Mouse (Mus musculus): ENCODE measurements at regions not wholly inside any gene's neighbourhood (a gene's known extent, or its start where the extent isn't known, plus 50 kb on each side); places are given as distances from the start of the nearest gene placed in this dataset.

DNA sequence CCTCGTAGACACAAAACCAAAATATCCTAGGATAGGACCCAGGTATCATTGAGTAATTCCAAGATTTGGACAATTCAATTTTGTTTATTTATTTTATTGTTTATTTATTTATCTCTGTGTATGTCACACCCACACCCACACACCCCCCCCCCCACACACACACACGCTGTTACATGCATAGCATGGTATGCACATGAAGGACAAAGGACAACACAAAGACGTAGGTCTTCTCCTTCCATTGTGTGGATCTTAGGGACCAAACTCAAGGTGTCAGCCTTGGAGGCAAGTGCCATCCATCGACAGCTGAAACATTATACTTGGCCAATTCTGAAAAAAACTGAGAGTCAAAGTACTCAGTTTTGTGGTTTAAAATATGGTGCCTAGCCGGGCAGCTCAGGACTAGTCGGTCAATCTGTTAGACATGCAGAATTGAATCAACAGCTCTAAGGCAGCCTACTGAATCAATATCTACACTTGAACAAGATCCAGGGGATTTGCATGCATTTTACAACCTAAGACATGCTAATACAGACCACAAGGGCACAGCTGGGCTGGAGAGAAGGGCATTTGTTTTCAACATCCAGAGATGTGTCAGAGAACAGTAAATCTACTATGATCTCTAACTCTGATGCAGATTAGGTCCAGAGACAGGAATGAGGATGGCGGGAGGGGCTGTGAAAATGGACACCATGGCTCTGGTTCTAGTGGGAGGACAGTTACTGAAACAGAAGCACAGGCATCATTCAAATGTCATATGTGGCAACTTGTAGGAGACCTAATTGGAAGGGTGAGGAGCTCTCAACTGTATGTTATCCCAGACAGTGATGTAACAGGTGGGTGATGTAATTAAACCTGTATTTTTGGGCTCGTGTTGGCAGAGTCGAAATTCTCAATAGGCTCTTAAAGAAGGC lies 143.9 kb upstream of the Adgrl2 start:
- 75% methylated on average over 9 of the region's 9 CpGs for WGBS
- no peaks in the 10 kb centered on the region for H3K9me3 ChIP-seq (replicated peaks)
- H3K4me1 ChIP-seq, result no peaks in the 10 kb centered on the region
- no peak overlapping the region for H3K27ac ChIP-seq (replicated peaks)
- H3K4me2 ChIP-seq, result no peak overlapping the region
- no peak overlapping the region for H3K4me3 ChIP-seq (replicated peaks)
- no peaks in the 10 kb centered on the region for H3K36me3 ChIP-seq
- no peak overlapping the region for H3K9ac ChIP-seq (replicated peaks)
- ATAC-seq (ENCODE audit: low FRiP score), result no peak
- no peaks in the 10 kb centered on the region for H3K27me3 ChIP-seq (replicated peaks)

DNA sequence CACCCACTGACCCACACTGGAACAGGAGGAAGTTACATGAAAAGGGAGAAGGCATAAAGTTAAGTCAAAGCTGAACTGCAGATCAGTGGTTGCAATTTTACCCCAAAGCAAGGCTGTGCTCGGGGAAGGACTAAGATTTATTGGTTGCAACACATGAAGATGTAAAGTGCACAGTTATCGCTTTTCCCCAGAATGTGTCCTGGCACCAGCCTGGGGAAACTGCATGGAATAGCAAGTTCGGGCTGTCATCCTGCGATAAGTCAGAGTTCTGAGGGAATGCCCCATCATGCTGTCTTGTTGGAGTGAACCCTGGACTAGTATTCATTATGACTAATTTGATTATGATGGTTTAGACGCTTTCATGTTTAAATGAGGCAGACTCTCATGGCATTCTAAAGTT lies 128.5 kb upstream of the Adgrl2 start:
- Histone ChIP-seq H3K4me3 (replicated peaks) (no peak overlapping the region), H3K27me3 (replicated peaks) (no peaks in the 10 kb centered on the region), H3K9me3 (replicated peaks) (no peaks in the 10 kb centered on the region), H3K36me3 (no peaks in the 10 kb centered on the region), H3K9ac (replicated peaks) (no peak overlapping the region), H3K4me2 (no peak overlapping the region), H3K27ac (replicated peaks) (no peak overlapping the region), H3K4me1 (no peaks in the 10 kb centered on the region)
- no peak for ATAC-seq (ENCODE audit: low FRiP score)
- 87% methylated on average over 5 of the region's 5 CpGs for WGBS

DNA sequence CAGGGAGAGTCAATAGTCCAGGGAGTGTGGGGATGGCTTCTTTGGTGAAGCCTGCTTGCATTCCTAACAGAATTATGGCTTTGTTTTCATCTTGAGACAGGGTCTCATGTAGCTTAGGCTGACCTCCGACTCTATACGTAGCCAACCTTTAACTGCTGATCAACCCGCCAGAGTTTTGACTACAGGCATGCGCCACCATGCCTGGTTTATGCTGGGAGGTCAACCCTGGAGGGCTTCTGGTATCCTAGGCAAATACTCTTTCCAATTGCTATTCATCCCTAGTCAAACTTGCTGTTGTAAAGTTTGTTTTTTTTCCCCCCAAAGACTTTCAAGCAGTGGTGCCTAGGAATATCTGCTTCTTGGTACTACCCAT lies 127.3 kb upstream of the Adgrl2 start:
- no peaks in the 10 kb centered on the region for H3K27me3 ChIP-seq (replicated peaks)
- H3K36me3 ChIP-seq, result no peaks in the 10 kb centered on the region
- no peak overlapping the region for H3K9ac ChIP-seq (replicated peaks)
- H3K27ac ChIP-seq (replicated peaks), result no peak overlapping the region
- H3K9me3 ChIP-seq (replicated peaks), result no peaks in the 10 kb centered on the region
- H3K4me2 ChIP-seq, result no peak overlapping the region
- WGBS, result 71% methylated on average over 4 of the region's 4 CpGs
- no peaks in the 10 kb centered on the region for H3K4me1 ChIP-seq
- no peak overlapping the region for H3K4me3 ChIP-seq (replicated peaks)
- ATAC-seq (ENCODE audit: low FRiP score), result no peak

DNA sequence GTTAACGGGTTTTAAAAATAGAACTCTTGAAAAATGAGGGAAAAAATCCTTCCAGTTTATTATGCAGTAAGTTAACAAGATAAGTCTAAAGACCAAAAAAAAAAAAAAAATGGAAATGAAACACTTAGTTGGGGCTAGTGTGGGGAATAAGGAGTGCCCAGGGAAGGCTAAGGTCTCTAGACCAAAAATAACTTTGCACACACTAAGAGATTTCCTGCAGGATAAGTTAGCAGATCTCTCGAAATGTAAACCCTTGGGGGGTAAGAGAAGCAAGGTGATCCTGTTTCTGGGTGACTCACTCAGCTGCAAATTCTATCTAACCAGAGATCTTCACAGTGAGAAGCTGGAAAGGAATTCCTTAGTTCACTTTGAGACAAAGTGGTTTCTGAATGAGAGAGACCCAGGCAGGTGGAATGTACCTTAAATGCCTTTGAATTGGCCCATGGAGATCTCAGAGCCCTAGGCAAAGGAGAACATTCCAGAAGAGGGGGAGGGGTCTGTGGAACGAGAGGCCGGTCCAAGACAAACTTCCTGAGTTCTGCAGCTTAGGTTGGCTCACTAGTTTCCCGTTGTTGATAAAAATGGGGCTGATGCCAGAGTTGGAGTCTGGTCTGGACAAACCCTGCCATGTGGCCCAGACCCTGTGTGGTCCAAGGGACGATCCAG lies 126.8 kb upstream of the Adgrl2 start:
- Histone ChIP-seq H3K4me2 (no peak overlapping the region), H3K27me3 (replicated peaks) (no peaks in the 10 kb centered on the region), H3K9me3 (replicated peaks) (no peaks in the 10 kb centered on the region), H3K36me3 (no peaks in the 10 kb centered on the region), H3K9ac (replicated peaks) (no peak overlapping the region), H3K4me3 (replicated peaks) (no peak overlapping the region), H3K4me1 (no peaks in the 10 kb centered on the region), H3K27ac (replicated peaks) (no peak overlapping the region)
- WGBS, result 76% methylated on average over 6 of the region's 6 CpGs
- no peak for ATAC-seq (ENCODE audit: low FRiP score)

DNA sequence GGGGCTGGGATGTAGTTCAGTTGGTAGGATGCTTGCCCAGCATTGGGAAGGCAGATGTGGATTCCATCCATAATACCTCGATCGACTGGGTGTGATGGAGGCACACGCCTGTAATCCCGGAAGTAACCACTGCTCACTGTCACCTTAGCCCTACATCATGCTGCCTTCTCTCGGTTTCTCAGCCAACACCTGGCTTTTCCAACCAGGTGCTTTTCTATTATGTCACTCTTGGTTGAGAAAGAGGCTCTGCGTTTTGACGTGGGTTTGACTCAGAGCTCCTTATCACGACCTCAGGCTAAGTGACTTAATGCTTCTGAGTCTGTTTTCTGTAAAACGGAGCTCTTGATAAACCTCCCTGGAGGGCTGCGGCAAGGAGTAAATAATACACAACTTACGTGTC lies 126.2 kb upstream of the Adgrl2 start:
- WGBS, result 86% methylated on average over 11 of the region's 11 CpGs
- Histone ChIP-seq H3K27me3 (replicated peaks) (no peaks in the 10 kb centered on the region), H3K9ac (replicated peaks) (no peak overlapping the region), H3K4me1 (no peaks in the 10 kb centered on the region), H3K27ac (replicated peaks) (no peak overlapping the region), H3K4me3 (replicated peaks) (no peak overlapping the region), H3K9me3 (replicated peaks) (no peaks in the 10 kb centered on the region), H3K4me2 (no peak overlapping the region), H3K36me3 (no peaks in the 10 kb centered on the region)
- ATAC-seq (ENCODE audit: low FRiP score), result no peak

DNA sequence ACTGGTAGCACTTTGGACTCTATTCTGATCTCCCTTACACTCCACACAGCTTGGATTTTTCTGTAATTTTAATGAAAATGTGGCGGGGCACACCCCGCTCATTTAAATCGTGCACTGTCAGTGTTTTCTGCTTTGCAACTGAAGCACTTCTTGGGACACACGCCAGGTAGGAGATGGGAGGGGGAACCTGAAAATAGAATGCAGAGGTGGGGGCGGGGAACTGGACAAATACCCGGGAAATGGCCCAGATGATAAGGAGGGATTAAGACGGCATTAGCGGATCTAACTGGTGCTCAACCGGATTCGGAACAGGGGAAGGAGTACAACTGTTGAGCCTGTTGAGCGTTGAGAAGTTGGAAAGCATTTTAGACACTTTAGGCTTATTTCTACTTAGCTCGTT lies 125.5 kb upstream of the Adgrl2 start:
- Histone ChIP-seq H3K4me2 (no peak overlapping the region), H3K27ac (replicated peaks) (no peak overlapping the region), H3K27me3 (replicated peaks) (no peaks in the 10 kb centered on the region), H3K9me3 (replicated peaks) (no peaks in the 10 kb centered on the region), H3K9ac (replicated peaks) (no peak overlapping the region), H3K4me3 (replicated peaks) (no peak overlapping the region), H3K36me3 (no peaks in the 10 kb centered on the region), H3K4me1 (no peaks in the 10 kb centered on the region)
- WGBS, result 89% methylated on average over 12 of the region's 12 CpGs
- ATAC-seq (ENCODE audit: low FRiP score), result no peak

DNA sequence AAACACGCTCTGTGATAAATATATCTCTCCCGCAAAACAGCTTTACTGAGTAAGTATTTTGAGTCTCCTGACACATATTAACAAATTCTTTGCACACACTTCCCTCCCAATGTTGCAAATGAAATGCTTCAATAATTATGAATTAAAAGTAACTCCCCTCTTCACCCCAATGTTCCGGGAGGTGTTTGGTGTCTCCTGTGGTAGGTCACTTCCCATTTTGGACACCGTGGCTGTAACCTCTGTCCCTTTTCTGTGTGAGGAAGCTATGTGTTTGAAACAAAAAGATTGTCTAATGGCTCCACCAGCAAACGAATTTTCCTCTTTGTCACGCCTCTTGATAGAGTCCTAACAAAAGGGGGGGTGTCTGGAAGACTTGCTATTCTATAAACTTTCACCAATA lies 122.5 kb upstream of the Adgrl2 start:
- H3K36me3 ChIP-seq, result no peaks in the 10 kb centered on the region
- no peak overlapping the region for H3K4me2 ChIP-seq
- 79% methylated on average over 6 of the region's 6 CpGs for whole genome bisulfite sequencing
- no peaks in the 10 kb centered on the region for H3K9me3 ChIP-seq (replicated peaks)
- no peaks in the 10 kb centered on the region for H3K4me1 ChIP-seq
- H3K27me3 ChIP-seq (replicated peaks), result no peaks in the 10 kb centered on the region
- H3K9ac ChIP-seq (replicated peaks), result no peak overlapping the region
- no peak overlapping the region for H3K4me3 ChIP-seq (replicated peaks)
- no peak overlapping the region for H3K27ac ChIP-seq (replicated peaks)
- ATAC-seq (ENCODE audit: low FRiP score), result no peak

DNA sequence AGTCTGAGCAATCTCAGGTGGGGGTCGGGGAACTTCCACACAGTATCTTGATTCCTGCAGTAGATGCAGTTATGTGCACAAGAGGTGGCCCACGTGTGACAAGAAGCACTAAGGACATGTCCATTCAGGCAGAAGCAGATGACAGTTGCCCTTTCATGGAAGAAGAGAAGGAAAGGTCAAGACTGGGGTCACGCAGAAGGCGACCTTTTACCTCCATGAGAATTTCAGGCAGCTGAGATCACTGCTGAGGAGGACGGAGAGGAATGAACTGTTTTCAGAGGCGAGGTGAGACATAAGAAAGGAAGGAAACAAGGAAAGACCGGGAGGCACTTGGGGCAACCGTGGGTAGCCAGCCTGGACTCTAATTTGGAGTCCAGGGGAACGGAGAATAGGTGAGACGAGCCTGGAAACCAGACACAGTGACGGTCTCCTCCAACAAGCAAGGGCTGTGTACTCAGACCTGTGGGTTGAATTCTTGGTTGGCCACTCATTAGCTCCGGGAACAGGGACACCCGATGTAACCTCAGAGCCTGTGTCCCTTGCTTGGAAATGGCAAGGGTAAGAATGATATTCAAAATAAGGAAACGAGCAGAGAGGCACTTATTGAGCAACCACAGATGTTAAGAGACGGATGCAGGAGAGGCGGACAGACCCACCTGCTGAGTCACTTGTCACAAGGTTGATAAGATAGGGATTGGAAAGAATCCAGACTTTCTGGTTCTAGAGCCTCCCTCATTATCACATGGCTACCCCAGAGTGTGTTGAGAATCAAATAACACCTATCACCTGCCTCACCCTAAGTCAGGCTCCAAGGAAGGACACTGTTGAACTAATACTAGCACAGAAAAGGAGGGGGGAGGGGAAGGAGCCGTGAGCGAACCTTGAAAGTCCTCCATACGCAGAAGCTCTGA lies 121.4 kb upstream of the Adgrl2 start:
- Histone ChIP-seq H3K4me2 (no peak overlapping the region), H3K4me1 (no peaks in the 10 kb centered on the region)
- WGBS, result 63% methylated on average over 19 of the region's 19 CpGs

DNA sequence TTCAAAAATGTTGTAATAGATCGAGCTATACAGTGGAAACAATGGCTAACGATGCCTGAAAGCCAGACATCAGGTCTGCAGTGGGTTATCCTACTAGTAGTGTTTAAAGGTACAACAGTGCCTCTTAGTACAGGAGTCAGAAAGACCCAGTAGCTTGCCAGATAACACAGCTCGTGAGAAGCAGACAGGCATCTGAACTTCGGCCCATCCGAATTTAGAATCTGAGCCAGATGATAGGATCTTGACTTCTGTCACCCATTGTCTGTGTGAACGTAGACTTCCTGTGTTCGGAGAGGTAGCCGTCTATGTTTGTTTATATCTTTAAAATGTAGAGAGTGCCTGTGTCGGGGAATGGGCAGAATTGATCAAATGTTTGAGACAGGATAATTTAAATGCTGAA lies 120.5 kb upstream of the Adgrl2 start:
- no peak overlapping the region for H3K4me3 ChIP-seq (replicated peaks)
- no peaks in the 10 kb centered on the region for H3K27me3 ChIP-seq (replicated peaks)
- WGBS, result 57% methylated on average over 9 of the region's 9 CpGs
- no peaks in the 10 kb centered on the region for H3K36me3 ChIP-seq
- no peaks in the 10 kb centered on the region for H3K9me3 ChIP-seq (replicated peaks)
- ATAC-seq (ENCODE audit: low FRiP score), result no peak
- no peaks in the 10 kb centered on the region for H3K4me1 ChIP-seq
- no peak overlapping the region for H3K9ac ChIP-seq (replicated peaks)
- H3K27ac ChIP-seq (replicated peaks), result no peak overlapping the region
- no peak overlapping the region for H3K4me2 ChIP-seq

More for the DNA sequence above, 121.4 kb upstream of the Adgrl2 start:
- no peak overlapping the region for H3K9ac ChIP-seq (replicated peaks)
- no peaks in the 10 kb centered on the region for H3K9me3 ChIP-seq (replicated peaks)
- H3K27me3 ChIP-seq (replicated peaks), result no peaks in the 10 kb centered on the region
- H3K27ac ChIP-seq (replicated peaks), result no peak overlapping the region
- no peaks in the 10 kb centered on the region for H3K36me3 ChIP-seq
- ATAC-seq (ENCODE audit: low FRiP score), result no peak
- H3K4me3 ChIP-seq (replicated peaks), result no peak overlapping the region

DNA sequence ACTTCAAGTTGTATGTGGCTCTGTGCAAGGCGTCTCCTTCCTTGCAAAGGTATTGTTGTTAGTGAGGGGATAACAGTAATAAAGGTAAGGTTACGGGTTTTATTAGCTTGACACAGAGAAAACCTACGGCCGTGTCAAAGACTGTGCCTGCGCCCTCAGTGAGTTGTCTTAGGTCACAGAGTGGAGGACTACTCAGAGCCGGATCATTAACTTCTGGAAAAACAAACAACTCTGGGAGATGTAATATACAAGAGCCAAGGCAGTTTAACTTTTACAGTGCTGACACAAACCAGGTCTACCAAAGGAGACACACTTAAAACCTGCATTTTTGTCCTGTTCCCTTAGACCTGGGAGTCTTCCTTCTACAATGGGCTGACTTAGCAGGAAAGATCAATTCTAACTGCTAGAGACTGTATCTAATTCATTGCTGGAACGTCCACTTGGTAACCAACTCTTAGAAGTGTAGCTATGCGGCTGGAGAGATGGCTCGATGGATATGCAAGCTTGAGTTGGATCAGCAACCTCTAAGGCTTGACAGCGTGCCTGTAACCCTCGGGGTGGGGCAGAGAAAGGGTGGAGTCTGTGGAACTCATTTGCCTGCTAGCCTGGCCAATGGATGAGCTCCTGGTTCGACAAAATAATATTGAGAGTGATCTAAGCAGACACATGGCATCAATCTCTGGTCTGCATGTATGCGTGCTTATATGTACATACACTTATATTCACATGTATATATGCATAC lies 115.5 kb upstream of the Adgrl2 start:
- Histone ChIP-seq H3K4me3 (replicated peaks) (no peak overlapping the region), H3K9ac (replicated peaks) (no peak overlapping the region), H3K27ac (replicated peaks) (no peak overlapping the region), H3K4me1 (0 out of 2 replicates have a peak, but pooled peaks cover 5% of the 10 kb centered on the region), H3K4me2 (no peak overlapping the region), H3K27me3 (replicated peaks) (0 out of 2 replicates have a peak, but pooled peaks cover 2% of the 10 kb centered on the region), H3K36me3 (no peaks in the 10 kb centered on the region), H3K9me3 (replicated peaks) (no peaks in the 10 kb centered on the region)
- ATAC-seq (ENCODE audit: low FRiP score), result no peak
- 68% methylated on average over 13 of the region's 13 CpGs for WGBS

DNA sequence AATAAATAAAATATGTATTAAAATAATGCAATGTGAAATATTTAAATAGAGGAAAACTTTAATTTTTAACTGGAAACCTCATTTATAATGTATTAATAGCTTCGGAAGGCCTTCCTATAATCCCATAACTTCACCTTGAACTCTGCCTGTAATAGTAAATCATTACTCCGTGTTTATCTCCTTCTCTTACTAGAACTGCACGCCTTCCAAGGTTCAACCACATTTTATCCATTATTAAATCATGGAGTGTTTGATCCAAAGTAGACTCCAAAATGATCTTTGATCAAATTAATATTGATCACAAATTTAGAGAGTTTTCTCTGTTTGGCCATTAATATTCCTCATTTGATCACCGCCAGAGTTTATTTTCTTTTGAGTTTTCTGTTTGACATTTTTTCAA lies 114.8 kb upstream of the Adgrl2 start:
- Histone ChIP-seq H3K9ac (replicated peaks) (no peak overlapping the region), H3K27ac (replicated peaks) (no peak overlapping the region), H3K4me1 (0 out of 2 replicates have a peak, but pooled peaks cover 5% of the 10 kb centered on the region), H3K4me3 (replicated peaks) (no peak overlapping the region), H3K4me2 (no peak overlapping the region), H3K36me3 (no peaks in the 10 kb centered on the region), H3K27me3 (replicated peaks) (0 out of 2 replicates have a peak, but pooled peaks cover 2% of the 10 kb centered on the region), H3K9me3 (replicated peaks) (no peaks in the 10 kb centered on the region)
- WGBS, result 95% methylated on average over 4 of the region's 4 CpGs
- no peak for ATAC-seq (ENCODE audit: low FRiP score)

Data from neural tube, embryonic 15.5 days (tissue).